Mouse (Mus musculus): ENCODE measurements around the gene Psmd7. TPM values are rescaled to one million over a fixed set of nuclear protein-coding genes. Genes with fewer than 3 reads are reported as not detected.
A peak's percentile ranks its signal among the peaks of the same experiment; 100 is the strongest.

Gene Psmd7
- total RNA-seq, 4 experiments from 2014 or later, result 103 to 113 (median 104) TPM

DNA sequence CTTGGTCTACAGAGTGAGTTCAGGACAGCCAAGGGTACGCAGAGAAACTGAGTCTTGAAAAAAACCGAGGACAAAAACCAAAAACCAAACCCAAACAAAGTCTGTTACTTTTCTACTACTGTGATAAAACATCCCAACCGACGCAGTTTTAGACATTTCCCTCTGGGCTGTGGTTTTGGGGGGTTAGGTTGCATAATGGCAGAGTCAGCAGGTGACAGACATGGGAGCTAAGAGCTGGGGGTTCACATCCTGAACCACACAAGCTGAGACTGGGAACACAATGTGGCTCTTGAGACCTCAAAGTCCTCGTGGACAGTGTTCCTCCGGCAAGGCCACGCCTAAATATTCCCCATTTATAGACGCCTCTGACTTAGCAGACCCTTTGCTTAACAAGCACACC is 10.1 kb downstream of the Psmd7 start:
- no peak for DNase-seq (ENCODE audit: low spot score)

DNA sequence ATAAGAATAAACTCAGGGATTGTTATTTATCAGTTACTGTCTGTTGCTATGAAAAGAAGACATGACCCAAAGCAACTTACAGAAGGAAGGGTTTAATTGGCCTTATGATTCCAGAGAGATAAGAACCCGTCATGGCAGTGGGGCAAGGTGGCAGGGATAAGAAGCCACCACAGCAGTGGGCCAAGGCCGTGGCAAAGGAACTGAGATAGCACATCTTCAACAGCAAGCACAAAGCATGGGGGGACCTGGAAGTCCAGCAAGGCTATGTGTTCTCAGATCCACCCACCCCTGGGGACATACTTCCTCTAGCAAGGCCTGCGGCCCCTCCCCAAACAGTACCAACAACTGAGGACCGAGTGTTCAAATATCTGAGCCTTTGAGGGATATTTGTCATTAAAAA is 10.6 kb downstream of the Psmd7 start:
- no peak for DNase-seq (ENCODE audit: low spot score)

DNA sequence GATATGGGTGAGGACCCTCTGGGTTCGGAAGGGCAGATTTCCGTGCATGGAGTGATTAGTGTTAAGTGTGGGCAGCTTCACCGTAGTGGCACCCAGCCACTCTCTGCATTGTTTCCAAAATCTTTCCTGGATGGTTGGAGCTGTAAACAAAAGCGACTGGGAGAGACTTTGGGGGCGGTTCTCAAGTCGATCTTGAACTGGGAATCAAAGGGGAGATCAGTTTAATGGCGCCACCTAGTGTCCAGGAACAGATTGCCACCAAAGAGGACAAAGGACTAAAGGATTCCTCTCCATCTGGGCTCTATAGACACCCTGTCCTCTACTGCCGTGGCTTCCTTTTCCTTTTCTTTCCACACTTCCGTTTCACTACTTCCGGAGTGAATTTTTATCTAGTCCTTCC is 11.6 kb downstream of the Psmd7 start:
- DNase-seq (ENCODE audit: low spot score), result peak; percentile 84

DNA sequence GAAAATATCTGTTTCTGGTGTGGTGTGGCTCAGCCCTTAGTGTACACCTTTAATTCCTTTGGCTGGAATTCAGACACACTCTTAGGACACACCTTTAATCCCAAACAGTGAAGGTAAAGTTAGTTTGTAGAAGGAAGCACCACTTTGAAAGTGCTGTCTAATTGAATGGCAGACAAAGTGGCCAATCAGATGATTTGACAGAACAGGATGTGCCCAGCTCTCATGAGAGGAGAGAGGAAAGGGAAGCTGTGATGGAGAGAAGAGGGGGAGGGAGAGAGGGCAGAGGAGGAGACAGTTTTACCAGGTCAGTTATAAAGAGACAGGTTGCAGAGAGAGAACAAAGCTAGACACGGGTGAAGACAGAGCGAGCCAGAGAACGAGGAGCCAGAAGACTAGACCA is 13.5 kb downstream of the Psmd7 start:
- DNase-seq (ENCODE audit: low spot score), result peak; percentile 13

DNA sequence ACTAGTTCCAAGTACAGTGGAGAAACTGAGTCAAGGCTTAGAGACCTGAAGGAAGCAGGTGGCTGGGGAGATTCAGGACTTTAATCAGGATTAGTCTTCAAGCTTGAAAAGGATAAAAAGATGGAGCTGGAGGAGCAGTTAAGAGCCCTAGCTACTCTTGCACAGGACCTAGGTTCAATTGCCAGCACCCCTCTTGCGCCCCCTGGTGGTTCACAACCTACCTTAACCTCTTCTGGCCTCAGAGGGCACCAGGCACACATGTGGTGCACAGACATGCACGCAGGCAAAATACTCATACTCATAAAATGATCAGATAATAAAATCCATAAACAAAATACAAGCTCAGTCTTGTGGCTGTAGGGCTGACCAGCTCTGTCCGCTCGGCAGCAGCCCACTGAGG is 15.8 kb downstream of the Psmd7 start:
- DNase-seq (ENCODE audit: low spot score), result peak; percentile 66

DNA sequence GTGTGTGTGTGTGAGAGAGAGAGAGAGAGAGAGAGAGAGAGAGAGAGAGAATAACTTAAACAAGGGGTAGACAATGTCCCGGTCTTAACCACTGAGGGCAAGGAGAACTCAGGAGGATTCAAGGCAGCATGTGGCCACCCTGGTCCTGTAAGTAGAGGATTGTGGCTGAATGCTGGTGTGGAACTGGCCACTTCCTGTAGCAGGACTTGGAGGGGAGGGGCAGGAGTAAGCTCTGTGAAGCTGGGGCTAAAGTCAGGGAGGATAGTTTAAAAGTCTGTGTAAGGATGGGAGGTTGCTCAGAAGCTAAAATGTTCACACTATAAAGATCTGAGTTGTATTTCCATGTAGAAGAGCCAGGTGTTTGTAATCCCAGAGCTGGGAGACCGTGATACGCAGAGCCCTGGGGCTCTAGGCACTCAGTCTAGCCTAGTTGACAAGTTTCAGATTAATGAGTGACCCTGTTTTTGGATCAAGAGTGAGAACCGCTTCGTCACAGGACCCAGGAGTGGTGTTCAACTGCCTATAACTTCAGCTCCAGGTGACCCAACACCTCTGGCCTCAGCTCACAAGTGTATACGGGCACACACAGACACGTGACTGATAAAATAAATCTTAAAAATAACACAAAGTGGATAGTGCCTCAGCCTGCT is 16.7 kb downstream of the Psmd7 start:
- no peak for DNase-seq (ENCODE audit: low spot score)

DNA sequence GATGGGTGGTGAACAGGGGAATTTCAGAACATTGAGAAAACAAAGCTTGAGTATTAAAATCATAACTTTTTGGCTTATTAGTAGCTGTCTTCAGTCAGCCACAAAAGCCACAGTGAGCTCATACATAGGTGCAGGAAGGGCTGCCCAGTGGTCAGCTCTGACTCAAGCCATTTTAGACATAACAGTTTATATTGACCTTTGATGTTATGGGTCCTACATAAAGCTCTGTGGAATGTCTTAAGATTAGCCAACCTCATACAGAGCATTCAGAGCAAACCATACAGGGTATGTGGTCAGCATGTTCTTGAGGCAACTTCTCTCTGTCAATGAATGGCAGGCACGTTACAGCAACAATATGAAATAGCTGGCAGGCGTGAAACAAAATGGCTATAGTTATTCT is 17.2 kb downstream of the Psmd7 start:
- no peak for DNase-seq (ENCODE audit: low spot score)

DNA sequence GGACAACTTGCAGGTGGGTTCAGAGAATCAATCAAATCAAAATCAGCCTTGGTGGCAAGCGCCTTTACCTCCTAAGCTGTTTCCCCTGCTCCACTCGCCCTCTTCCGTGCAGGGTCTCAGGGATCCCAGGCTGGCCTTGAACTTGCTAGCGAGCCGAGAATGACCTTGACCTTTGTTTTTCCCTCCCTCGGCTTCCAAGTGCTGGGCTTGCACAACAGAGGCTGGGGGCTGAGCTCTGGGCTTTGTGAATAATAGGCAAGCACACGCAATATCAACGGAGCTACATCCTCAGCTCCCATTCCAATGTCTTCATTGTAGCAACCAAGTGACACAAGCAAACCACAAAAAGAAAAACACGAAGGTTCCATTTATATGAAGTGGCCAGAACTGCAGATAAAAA is 26.1 kb downstream of the Psmd7 start:
- no peak for DNase-seq (ENCODE audit: low spot score)

DNA sequence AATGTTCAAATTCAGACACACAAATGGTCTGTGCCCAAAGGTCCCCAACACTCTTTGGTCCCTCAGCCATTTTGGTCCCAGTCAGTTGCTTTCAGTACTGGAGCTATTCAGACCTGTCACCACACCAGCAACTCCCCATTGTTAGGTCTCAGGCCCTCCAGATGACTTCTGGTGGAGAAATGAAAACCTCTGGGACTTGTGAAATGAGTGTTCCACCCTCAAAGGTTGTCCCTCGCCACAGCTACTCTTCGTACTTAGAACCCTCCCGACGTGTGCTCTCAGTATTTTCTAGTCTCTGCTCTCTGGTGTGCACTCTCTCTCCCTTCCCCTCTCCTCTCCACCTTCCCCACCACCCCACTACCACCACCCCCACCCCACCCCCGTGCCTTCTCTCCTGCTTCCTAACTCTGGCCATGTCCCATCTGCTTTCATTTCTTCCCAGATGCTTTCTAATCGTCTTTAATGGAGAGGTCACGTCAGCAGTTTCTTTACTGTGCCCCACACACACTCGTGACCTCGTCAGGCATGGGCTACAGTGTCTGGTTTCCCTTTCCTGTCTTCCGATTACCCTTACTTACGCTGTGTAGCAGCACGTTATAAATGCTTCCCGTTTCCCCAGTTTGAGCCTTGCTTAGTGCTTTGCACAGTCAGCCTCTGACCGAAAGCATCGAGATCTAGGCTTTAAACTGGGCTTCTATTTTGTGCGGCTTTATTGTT is 27.3 kb downstream of the Psmd7 start:
- DNase-seq (ENCODE audit: low spot score), result no peak

DNA sequence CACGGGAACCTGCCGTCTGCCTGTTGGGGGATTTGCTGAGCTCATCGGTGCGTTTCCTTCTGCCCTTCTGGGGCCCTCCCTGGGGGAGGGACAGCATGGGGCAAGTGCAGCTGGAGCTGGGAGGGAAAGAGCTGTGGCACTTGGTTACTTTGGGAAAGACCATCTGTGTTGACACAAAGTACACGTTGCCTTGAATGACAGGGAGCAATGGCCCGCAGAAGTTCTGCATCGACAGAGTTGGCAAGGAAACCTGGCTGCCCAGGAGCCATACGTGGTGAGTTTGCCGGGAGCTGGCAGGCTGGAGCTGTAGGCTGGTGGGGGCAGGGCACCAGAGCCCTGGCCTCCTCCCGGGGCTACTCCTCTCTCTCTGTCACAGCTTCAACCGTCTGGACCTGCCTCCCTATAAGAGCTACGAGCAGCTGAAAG is 31.7 kb downstream of the Psmd7 start:
- DNase-seq (ENCODE audit: low spot score), result no peak

DNA sequence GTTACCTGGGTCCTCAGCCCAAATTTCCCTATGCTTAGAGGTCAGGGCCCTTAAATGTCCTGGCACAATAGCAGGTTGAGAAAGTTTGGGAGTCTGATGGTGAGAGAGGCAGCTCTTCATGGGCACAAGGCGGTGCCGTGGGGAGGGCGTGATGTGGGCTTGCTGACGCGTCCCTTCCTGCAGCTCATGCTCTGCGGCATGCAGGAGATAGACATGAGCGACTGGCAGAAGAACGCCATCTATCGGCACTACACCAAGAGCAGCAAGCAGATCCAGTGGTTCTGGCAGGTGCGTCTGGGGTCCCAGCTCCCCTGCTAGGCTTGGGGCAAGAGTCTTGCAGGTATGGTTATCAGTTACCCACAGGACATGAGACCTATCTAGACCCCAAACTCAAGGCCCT is 33.0 kb downstream of the Psmd7 start:
- no peak for DNase-seq (ENCODE audit: low spot score)

DNA sequence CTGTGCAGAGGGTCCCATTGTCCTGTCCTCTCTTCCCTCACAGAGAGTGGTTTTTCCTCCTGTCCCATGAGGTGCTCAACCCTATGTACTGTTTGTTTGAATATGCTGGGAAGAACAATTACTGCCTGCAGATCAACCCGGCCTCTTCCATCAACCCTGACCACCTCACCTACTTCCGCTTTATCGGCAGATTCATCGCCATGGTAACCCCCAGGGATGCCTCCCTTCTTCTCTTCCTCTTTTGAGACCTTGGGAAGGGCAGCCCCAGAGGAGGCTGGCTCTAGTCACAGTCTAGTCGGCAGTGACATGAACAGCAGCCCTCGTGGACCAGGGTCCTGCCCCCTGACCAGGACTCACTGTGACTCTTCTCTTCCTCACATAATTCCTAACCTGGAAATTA is 36.0 kb downstream of the Psmd7 start:
- DNase-seq (ENCODE audit: low spot score), result no peak

DNA sequence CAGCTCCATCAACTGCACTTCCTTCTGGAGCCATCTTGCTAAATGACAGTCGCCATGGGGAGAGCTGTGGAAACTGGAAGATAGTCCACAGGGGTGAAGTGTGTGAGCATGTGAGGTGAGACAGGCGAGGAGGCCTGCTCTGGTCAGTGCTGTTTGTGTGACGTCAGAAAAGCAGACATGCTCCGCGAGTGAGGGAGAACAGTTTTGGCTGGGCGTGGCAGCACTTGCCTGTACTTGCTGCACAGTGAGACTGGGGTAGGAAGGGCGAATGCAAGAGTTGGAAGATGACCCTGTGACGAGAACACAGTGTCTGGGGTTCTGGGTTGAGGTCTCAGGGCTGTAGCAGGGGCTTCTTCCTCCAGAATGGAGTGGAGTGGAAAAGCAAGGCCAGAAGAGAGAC is 41.4 kb downstream of the Psmd7 start:
- no peak for DNase-seq (ENCODE audit: low spot score)

DNA sequence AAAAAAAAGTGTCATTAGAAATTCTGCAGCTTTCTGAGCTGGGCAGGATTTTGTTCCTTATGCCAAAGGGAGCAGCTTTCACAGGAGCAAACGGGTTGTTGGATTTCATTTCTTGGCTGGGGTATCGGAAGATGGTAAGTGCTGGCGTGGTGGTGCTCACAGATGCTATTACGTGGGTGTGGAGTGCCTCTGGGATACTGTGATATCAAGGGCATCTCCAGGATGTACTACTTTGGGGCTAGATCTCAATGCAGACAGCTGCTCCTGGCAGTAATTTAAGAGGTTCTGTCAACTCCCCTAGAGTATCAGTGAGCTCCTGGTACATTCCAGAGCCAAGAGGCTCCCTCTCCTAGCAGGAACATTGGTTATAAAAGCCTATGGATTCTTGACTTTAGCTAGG is 42.1 kb downstream of the Psmd7 start:
- no peak for DNase-seq (ENCODE audit: low spot score)

DNA sequence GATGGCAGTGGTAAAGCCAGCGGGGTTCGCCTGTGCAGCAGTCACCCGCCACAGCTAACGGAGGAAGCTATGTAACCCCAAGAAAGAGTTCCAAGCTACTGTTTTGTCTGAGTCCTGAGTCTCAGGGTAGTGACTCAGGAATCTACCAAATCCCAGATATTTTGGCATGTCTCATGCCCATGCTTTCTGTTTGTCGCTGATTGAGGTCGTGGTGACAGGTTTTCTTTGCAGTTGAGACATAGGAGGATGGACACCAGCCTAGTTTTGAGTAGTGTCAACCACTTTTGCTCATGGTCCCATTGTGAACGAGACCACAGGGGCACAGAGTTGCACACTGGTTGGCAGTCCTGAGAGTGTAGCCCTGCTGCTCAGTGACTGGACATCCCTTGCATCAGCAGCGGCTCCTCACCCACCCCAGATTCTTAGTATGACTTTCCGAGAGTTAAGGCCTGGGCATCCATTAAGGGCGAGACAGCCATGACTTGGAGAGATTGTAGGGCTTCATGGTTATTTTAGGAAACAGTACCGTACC is 42.6 kb downstream of the Psmd7 start:
- no peak for DNase-seq (ENCODE audit: low spot score)

DNA sequence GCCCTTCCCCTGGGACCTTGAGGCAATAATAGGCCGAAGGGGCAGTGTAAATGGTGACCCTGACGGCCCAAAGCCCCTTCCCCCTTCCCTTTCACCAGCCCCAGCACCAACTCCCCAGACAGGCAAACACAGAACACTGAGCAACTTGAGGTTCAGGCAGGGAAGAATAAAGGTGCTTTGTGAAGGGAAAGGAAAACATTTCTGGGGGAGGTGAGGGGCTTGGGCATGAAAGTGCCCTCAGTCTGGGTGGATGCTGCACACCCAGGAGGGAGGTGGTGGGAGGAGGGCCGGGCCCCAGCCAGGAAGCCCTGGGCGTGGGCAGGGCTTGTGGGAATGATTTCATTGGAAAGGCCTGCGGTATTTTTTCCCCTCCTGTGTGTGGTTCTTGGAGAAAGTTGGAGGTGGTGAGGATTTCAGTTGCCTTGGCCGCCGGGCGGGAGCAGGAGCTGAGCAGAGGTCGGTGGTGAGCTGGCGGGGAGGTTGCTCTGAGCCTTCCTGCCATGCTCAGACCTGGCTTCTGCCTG is 43.6 kb downstream of the Psmd7 start:
- DNase-seq (ENCODE audit: low spot score), result peak; percentile 30

DNA sequence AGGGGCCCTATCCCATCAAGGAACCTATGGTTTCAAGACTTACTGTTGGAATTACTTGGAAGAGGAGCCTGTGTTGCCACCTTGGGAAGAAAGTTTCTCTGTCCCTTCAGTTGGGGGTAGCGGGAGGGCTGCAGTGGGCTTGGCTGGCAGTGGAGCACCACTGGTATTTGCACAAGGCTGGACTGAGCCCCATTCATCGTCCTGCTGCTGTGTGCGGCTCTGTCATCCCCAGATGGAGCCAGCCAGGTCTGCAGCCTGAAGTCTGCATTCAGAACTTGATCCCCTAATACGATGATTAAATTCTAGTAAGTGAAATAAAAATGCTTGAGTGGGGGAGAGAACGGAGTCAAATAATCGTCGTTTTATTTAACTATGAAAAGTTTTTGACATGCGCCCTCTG is 44.1 kb downstream of the Psmd7 start:
- DNase-seq (ENCODE audit: low spot score), result no peak

DNA sequence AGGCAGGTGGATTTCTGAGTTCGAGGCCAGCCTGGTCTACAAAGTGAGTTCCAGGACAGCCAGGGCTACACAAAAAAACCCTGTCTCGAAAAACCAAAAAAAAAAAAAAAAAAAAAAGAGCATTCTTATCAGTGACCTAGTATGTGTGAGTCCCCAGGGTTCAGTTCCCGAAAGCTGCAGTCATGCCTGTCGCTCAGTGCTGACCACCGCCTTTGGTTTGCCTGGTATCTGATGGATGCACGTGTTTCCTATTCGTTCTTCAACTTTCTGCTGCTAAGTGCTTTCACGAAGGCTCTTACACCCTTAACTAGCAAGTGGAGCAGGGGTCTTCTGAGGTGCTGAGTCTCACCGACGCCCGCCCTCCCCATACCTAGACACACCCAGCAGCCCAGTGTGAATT is 44.5 kb downstream of the Psmd7 start:
- DNase-seq (ENCODE audit: low spot score), result no peak

DNA sequence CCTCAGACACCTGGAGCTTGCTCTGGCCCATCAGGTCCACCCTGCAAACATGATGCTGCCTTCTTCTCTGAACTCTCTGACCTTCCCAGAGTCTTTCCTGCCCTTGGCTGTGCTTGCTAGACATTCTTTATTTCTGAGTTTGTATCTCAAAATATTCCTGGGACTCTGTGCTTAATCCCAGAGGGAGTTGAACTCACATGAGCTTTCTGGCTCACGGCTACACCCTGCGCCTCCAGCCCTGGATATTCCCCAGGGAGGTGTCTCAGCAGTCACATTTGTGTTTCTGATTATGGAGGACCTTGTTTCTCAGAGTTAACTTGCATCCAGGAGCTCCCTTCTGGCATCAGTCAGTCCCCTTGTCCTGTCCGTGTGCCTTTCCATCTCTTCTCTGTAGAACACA is 46.1 kb downstream of the Psmd7 start:
- DNase-seq (ENCODE audit: low spot score), result peak; percentile 48

DNA sequence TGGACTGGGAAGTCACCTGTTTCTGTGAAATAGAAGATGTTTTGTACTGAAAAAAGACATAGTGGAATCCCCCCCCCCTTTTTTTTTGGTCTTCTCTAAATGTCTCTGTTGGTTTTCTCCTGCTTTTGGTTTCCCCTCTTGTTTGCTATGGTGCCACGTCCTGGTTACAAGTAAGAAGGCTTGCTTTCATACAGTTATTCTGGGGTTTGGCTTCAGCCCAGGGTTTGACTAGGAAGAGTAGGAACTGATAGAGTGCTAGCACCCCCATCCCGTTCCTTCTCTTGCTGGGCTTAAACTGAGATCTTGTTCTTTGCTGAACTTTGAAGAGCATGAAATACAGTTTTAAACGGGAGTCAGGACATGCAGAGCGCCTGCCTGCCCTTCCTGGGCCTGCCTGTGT is 46.9 kb downstream of the Psmd7 start:
- no peak for DNase-seq (ENCODE audit: low spot score)

DNA sequence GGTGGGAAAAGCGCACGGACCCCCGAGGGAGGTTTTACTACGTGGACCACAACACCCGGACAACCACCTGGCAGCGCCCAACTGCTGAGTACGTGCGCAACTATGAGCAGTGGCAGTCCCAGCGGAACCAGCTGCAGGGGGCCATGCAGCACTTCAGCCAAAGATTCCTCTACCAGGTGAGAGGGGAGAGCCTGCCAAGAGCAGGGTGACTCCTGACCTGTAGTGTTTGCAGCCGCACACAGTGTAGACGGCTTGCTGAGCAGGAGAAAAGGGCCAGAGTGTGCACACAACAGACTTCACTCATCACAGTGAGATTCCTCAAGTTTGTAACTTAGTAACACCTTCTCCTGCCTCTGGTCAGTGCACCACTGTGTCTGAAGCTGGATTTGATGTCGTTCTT is 47.6 kb downstream of the Psmd7 start:
- no peak for DNase-seq (ENCODE audit: low spot score)

DNA sequence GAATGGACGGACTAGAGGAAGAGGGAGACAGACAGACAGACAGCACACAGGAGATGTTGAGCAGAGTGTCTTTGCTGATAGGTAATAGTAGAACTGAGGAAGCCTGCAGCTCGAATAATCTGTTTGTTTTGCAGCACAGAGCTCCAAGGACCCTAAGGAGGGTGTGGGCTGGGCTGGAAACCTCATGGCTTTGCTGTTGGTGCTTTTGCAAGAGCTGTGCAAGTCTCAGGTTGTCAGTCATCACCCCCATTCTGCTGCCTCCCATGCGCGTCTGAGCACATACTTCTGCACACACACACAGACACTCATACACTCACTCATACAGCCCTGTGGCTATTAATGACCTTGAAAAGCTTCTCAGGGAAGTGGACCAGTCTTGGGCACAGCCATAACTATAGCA is 50.8 kb downstream of the Psmd7 start:
- no peak for DNase-seq (ENCODE audit: low spot score)
